Mouse (Mus musculus) induced T-regulatory cell, adult 2 months (primary cell): ENCODE results near the gene Cyb561.

Experiments
- DNase-seq: peaks from one replicate; pipeline ENCODE4 v3.0.0-alpha.2; 2012; ENCODE audit warnings: low read depth

Cyb561 gene

DNA sequence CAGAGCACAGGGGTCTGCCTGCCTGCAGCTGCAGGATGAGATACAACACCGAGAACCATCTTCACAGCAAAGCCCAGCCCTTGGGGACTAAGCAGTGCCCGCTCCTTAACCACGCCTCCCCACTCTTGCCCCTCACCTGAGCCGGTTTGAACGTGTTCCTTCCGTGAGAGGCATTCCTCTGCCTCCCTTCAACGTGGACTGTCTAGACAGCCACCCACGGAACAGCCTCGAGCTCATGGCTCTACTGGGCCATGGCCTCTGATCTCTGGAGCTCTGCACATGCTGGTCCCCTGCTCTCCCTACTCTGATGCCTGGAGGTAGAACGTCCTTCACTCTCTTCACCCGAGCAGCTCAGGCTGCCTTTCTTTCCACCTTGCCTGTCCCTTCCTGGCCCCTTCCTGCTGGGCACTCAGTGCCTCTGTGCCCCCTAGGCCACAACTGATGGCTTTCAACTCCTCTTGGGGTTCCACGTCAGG is at the start of gene Cyb561:
TSS of gene Cyb561 (minus strand) at position 426 of the 476 bp plus-strand sequence.
- DNase-seq = no peak

DNA sequence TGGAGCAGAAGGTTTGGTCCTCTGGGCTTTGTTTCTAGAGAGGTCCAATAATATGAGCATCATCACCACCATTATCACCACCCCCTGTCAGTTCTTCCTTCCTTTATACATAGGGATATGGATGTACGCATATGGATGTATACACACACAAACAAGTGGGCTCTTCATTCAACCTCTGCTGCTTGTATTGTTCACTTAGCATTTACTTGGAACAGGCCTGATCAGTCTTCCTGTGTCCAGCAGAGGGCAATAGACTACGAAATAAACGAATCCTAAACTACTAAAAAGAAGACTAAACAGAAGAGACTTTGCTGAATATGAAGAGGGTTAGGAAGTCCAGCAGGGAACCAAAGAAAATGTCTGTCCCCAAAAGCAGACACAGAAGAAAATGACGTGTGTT is 48.6 kb upstream of the Cyb561 start:
- peak; percentile 73 for DNase-seq

DNA sequence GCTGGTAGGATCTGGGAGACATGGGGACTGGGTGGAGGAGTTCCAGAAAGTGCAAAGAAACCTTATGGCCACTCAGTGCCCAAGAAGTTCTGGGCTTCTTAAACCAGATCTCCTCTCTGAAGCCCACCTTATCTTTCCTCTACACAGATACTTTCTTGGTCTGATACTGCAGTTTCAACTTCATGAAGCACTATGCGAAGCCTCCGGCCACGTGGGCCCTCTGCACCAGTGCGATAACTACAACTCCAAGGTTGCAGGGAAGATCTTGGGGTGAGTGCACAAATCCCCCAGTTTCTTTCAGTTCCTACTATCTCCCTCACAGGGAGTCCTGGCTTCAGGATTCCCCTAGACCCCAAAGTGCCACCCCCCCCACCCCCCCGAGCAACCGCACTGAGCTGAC is 46.9 kb upstream of the Cyb561 start:
- no peak for DNase-seq

DNA sequence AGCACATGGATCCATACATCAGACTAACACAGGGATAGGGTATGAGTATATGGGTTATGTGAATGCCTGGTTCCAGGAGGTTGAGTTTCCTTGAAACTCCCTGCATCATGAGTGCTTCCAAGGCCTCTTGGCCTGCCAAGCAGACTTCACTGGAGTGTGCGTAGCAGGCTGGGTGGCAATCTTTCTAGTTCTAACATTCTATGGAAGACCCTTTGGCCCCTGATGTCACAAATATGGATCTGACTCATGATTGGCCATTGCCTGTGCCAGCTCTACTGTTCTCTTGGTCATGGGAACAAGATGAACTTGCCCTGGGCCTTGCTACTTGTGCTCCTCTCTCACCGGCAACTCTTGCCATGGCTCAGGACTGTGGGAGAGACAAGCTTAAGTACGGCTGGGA is 41.2 kb upstream of the Cyb561 start, which contains the start of gene Ace3:
TSS of gene Ace3 (plus strand) at position 301 of the 400 bp plus-strand sequence.
- DNase-seq = no peak

DNA sequence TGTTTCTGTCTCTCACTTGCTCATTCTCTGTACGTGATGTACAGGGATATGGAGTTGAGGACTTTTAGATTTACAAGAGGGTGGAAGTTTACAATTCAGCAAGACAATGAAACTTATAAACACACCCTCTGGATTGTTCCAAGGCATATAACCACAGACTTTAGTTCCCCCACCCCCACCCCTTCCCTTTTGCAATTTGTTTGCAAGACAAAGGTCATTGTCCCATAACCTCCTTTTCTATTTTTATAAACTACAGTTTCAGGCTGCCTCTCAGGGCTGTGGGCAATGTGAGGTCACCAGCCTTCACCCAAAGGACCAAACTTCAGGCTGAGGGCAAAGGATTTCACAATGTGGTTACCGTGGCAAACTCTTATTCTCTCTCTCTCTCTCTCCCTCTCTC is 37.1 kb upstream of the Cyb561 start:
- DNase-seq = no peak

DNA sequence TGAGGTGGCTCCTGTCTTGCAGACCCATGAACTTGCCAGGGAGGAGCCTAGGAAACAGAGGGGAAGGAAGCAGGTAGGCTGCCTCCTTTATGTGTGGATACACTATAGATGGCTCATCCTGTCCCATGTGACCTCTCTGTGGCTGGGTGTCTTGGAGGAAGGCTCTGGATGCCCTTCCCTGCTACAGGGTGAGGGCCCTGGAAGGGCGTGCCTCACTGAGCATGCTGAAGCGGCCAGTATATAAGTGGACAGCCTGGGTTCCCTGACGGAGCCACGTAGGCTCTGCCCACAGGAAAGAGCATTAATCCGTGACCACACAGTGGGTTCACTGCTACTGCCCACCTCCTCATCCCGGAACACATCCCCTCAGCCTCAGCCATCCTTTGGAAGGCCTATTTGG is 36.3 kb upstream of the Cyb561 start:
- no peak for DNase-seq

DNA sequence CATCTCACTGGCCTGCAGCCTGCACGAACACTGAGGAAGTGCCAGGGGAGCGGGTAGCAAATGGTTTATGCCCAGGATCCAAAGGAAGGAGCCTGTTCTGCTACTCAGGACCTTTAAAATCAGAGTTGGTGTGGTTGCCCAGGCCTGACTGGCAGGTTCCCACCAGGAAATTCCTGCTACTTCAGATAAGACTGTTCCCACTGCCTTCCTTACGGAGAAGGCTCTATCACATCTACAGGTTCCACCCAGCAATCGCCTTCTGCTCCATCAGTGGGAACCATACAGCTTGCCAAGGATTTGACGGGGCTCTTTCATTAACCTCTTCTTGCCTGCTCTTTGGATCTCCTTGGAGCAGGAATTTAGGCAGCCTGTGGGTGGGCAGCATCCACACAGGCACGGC is 34.3 kb upstream of the Cyb561 start:
- DNase-seq = no peak

DNA sequence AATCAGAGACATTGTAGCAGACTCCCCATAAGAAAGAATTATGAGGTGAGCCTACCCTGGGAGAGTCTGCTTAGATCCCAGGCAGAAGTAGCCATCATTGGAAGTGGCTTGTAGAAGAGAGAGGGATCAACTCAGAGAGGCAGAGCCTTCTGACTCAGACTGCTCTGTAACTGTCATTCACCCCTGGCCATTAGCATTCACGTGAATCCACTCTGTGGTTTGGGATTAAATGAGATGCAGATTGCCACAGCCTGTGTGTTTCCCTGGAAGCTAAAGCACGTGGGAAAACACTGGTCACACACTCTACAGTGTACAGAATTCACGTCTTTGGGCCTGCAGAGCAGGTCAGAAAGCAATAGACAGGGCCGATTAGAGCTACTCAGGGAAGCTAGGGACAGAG is 31.3 kb upstream of the Cyb561 start:
- DNase-seq = no peak

DNA sequence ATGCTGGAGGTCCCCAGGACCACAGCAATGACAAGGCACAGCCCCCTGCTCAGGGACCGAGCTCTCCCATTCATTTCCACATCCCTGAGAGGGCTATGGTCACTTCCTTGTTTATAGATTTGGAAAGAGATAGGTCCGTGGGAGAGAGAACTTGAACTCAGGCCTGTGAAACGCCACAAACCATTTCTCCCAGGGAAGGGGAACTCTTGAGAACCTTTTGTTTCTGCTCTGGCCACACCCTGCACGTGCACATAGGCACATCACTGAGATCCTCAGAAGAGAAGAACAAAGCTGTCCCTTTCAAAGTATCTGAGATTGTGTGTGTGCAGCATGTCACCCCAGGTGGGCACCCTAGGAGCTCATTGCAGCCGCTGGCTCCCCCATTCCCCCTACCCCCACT is 25.5 kb upstream of the Cyb561 start:
- DNase-seq = no peak

DNA sequence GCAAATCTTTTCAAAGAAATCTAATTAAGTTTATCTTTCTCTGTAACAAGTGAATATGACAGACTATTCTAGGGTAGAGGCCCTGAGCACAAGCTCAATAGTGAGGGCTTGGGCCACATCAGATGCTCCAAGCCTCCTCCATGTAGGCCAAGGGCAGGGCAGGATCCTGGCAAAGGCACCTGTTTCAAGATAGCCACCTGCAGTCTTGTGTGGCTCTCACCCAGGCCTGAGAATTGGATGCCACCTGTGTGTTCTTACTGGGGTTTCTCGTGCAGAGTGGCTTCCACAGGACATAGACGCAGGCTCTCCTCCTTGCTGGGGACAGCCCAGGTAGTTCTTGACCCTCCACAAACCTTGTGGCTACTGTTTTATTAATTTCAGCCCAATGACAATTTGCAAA is 25.1 kb upstream of the Cyb561 start:
- DNase-seq = no peak

DNA sequence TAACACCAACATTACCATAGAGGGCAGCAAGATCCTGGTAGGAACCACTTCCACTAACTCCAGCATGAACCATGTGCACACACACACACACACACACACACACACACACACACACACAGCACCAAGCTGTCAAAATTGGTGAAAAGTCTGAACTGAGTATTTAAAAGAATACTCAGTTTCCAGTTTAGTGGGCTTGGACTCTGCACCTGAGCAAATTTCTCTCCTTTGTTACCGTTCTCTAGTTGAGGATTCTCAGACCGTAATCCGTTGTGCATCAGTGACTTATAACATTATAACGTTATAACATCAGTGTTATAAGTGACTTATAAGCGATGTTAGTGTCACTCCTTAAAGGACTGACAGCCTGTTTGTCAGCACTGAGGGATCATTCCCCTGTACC is 22.5 kb upstream of the Cyb561 start:
- DNase-seq = no peak

DNA sequence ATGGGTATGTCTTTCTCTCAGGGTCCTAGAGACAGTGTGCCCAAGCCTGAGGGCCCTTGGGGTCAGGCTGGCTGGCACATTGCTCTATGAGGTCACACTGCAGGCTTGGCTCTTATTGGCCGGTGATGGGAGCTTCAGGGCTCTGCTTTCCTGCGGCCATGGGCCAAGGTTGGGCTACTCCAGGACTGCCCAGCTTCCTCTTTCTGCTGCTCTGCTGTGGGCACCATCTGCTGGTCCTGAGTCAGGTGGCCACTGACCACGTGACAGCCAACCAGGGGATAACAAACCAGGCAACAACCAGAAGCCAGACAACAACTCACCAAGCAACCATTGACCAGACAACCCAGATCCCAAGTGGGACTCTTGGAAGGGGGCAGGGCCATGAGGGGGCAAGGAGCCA is 21.9 kb upstream of the Cyb561 start:
- no peak for DNase-seq

DNA sequence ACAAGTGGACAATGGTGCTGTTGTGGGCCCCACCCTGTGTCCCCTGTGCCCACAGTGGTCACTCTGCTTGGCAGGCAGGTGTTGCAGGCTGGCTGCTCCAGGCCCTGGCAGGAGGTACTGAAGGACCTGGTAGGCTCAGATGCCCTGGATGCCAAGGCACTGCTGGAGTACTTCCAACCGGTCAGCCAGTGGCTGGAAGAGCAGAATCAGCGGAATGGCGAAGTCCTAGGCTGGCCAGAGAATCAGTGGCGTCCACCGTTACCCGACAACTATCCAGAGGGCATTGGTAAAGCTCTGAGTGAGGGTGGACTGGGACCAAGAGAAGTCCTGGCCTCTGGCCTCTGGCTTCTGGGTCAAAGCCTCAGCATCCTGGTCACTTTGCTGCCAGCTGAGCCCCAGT is 21.5 kb upstream of the Cyb561 start:
- no peak for DNase-seq

DNA sequence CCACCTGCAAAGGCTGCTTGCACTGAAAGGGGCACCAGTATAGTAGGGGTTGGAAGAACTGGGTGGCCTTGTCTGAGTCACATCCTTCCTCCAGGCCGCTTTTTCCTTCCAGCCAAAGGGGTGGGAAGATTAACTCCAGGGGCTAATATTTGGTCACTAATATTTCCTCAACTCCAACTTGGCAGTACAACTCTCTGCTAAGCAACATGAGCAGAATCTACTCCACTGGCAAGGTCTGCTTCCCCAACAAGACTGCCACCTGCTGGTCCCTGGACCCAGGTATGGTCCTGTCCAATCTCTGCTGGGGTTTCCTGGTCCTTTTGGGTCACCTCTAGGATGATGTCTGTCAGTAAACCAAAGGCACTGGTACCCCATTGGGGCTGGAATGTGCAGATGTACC is 16.4 kb upstream of the Cyb561 start:
- DNase-seq = peak; percentile 39

DNA sequence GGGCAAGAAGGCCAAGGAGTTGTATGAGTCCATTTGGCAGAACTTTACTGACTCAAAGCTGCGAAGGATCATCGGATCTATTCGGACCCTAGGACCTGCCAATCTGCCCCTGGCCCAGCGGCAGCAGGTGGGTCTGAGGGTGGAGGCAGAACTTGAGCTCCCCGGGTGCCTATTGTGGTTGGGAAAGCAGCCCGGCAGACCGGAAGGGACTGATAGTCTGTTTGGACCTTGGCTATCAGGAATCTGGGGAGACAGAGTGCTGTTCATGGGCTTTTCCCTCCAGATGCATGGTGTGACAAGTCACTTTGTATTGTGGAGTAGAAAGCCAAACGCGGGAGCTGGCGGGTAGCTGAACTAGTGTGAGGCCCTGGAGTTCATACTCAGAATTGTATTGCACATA is 15.8 kb upstream of the Cyb561 start:
- no peak for DNase-seq

DNA sequence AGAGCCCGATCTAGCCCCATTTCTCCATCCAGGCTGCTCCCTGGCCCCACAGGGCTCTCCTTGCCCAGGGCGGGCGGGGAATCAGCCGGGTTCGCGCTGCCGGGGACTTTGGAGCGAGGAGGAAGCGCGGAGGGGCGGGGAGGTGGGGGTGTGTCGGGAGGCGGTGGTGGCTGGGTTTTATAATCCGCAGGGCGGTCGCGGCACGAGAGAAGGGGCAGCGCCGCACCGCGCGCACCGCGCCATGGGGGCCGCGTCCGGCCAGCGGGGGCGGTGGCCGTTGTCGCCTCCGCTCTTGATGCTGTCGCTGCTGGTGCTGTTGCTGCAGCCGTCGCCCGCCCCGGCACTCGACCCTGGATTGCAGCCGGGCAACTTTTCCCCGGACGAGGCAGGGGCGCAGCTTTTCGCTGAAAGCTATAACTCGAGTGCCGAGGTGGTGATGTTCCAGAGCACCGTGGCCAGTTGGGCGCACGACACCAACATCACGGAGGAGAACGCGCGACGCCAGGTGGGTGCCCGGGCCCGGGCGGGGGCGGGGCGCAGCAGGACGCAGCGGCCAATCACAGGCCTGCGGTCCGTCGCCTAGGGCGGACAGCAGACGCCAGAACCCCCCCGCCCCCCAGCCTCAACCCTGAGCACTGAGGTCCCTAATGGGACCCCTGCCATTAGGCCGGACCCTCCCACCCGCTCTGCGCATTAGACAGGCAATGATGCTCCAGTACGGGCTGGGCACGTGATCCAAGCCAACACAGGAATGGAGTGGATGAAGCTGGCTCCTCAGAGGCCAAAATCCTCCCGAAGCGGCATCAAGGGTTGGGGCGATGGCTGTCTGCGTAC is 14.8 kb upstream of the Cyb561 start, which contains the start of gene Ace:
TSS of gene Ace (plus strand) at position 205 of the 834 bp plus-strand sequence.
- DNase-seq = no peak

DNA sequence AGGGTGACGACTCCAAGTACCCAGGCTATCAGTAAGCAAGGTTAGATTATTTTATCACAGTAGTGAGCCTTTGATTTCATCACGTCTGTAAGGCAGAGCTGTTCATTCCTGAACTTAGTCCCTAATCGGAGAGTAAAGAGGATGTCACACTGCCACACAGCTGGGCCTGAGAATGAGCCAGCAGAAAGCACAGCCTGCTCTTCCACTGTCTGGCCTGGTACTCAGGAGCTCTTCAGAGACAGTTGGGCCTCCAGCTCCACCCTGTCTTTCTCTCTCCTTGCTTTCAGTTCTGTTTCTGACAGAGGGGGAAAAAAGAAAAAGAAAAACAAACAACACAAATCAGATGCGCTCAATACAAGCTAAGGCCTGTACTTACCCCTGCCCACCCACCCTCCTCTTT is 13.2 kb upstream of the Cyb561 start:
- no peak for DNase-seq

DNA sequence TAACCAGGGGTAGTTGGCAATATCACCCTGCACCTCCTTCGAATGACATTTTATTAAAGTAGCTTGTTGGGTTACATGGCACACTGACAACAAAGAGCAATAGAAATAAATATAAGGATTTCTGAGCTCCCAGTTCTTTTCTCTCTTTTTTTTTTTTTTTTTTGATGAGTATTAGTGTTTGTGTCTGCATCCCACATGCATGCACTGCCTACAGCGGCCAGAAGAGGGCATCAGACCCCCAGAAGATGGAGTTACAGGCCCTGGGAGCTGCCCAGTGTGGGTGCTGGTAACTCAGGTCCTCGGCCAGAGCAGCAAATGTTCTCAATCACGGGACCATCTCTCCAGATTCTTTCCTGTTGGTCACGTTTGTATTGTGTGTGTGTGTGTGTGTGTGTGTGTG is 11.6 kb upstream of the Cyb561 start:
- no peak for DNase-seq

DNA sequence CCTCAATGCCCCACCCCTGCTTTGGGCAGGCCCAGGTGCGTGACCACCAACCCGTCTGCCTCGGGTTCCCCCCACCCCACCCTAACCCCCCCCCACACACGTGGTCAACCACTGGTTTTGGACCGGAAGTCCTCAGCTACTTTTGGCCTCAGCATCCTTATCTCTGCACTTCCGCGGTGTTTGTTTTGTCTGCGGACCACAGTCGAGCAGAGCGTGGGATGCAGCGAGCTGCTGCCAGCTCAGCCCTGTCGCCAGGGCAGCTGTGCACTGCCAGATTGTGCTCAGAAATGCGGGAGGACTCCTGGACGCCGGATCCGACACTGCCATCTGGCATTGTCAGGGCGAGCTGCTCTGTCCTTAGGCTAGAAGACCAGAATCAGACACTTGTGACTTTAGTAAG is 6.2 kb upstream of the Cyb561 start:
- no peak for DNase-seq

DNA sequence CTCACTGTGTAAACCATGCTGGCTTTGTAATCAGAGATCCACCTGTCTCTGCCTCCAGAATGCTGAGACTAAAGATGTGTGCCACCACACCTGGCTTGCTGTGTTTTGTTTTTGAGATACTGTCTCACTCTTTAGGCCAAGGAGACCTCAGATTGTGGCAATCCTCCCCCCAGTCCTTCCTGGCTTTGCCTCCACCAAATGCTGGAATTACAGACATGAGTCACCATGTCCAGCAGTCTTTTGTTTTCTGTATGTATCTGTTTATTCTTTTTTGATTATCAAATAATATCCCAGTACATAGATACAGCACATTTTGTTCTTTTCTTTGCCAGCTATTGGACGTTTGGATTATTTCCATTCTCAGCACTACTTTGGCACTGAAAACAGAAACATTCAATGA is 5.4 kb upstream of the Cyb561 start:
- no peak for DNase-seq

DNA sequence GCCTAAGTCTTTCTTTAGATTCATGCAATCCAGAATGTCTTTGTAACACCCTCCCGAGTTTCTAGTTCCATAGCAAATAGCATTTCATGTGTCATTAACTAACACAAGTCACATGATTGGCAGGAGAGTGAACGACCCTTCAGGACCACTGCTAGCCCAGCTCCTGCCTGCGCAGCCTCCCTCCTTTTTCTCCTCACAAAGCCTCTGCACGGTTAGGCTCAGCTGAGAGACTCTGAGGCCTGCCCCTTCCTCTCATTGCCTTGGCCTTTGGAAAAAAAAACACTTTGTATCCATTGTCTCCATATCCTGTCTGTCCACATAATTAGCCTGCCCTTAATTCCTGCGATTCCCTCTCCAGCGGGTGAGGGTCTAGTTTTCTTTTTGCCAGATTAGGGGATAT is 4.4 kb upstream of the Cyb561 start:
- DNase-seq = no peak

DNA sequence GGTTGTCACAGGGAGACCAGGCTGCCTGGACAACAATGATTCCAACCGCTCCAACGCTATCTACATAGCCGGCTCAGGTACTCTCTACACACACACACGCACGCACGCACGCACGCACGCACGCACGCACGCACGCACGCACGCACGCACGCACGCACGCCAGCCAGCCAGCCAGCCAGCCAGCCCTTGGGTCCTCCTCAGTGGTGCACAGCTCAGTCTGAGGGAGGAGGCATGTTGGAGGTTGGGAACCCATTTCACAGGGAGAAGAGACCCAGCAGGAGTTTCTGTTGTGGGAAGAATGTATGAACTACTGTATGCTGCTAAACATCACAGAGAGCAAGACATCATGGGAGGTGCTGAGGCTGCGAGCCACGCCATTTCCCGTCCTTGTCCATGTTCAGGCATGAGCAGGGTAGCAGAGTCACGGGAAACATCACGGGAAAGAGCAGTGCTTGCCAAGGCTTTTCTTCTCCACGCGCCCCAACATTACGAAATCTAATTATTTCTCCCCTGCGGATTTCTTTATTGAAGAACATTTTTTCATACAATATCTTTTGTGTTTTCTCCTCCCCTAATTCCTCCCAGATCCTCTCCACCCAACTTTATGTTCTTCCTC is 2.8 kb upstream of the Cyb561 start:
- DNase-seq = no peak

DNA sequence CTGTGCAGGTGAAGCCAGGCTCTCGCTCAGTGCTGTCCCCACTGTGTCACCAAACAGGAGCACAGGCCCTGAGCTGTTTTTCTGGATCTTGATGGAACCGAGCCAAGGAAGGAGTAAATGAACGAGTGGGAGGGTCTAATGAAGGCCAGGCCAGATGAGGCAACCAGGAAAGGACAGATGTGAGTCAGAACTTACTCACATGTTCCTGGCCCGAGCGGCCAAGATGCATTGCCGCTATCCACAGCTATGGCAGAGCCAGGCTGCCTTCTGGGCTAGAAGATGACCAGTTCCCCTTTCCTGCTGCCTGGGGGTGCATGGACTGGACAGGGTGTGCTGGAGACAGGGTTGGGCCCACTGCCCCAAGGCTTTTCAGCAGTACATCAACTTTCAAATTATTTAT is 266 bp upstream of the Cyb561 start:
- DNase-seq = no peak

DNA sequence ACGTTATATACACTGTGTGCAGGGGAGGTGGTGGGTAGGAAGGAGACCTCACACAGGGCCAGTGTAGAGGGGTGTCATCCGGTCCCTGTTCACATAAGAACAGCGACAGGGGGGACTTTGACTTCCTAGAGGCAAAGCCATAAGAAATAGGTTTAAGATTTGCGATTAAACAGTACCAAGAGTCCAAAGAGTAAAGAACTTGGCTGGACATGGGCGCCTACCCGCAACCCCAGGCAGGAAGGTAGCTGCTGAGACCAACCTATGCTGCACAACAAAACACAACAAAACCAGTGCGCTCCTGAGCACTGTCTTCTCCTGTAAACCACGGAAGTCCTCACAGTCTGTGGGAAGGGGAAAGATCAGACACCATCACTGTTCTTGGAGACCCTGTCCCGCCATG is 1.0 kb downstream of the Cyb561 start:
- DNase-seq = no peak
